Mouse (Mus musculus): Measurements from ENCODE around the gene Esrp2. TPM values are rescaled to one million over a fixed set of nuclear protein-coding genes. Genes with fewer than 3 reads are reported as not detected.

Esrp2 gene
- total RNA-seq, 2 experiments from 2014 or later, result not detected

- H3K27ac ChIP-seq, result no peak overlapping the region
- DNase-seq, result no peak
- H3K4me3 ChIP-seq, result no peak overlapping the region
- TF ChIP-seq CTCF (IDR thresholded peaks at IDR 0.05), result no peak
- intact Hi-C loops (cut with DNase I), result loop anchor here (1.0 kb wide), 2 partner anchors 58 to 86 kb away; no protein-coding TSS in a partner anchor
Observed at GRCm38 (mm10) chr8:106140191-106140590, 3.4 kb upstream of the Esrp2 start.

- intact Hi-C loops (cut with DNase I), result no loop called here
- DNase-seq, result no peak
- peak overlapping the region; percentile 78 for H3K4me3 ChIP-seq
- TF ChIP-seq CTCF (IDR thresholded peaks at IDR 0.05), result no peak
- H3K27ac ChIP-seq, result peak overlapping the region; percentile 68
Observed at GRCm38 (mm10) chr8:106138616-106139015, 1.8 kb upstream of the Esrp2 start.

GRCm38 (mm10) chr8:106137906-106138477 lies 1.2 kb upstream of the Esrp2 start:
- DNase-seq, result peak; percentile 65
- intact Hi-C loops (cut with DNase I), result no loop called here
- Histone ChIP-seq H3K4me3 (peak overlapping the region; percentile 78), H3K27ac (peak overlapping the region; percentile 68)
- no peak for TF ChIP-seq CTCF (IDR thresholded peaks at IDR 0.05)

DNA sequence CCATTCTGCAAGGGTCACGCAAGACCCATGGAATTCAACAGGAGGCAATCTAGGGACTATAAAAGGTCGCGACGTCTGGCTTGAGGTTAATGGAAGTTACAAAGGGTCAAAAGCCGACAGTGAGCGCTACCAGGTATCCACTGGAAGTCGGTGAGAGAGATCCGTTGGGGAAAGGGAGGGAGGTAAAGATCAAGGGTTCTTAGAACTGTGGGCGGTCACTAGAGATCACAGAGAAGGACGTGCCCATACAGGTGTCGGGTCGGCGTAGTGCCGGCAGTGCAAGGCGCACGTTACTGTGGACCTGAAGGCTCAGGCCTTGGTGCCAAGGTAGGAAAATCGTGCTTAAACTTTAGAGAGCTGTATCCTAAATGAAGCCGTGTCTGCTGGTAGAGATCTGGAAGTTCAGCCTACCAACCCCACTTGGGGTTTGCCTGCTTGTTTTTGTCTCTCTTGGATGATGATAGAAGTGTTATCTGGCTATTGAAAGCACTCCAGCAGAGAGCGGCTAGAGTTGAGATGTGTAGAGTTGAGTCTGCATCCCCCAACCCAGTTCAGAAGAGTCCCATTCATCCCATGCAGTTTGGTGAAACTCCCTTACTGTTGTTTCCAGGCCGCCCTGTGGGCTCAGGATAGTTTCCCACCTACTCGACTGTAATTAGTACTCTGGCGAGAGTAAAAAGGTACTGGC lies 588 bp upstream of the Esrp2 start:
- peak overlapping the region; percentile 78 for H3K4me3 ChIP-seq
- peak overlapping the region; percentile 68; the same call in 1 of the 2 replicates for H3K27ac ChIP-seq
- TF ChIP-seq CTCF (IDR thresholded peaks at IDR 0.05), result no peak
- no peak for DNase-seq
- intact Hi-C loops (cut with DNase I), result no loop called here

- Histone ChIP-seq H3K4me3 (peak overlapping the region; percentile 78), H3K27ac (no peak overlapping the region)
- TF ChIP-seq CTCF (IDR thresholded peaks at IDR 0.05), result no peak
- intact Hi-C loops (cut with DNase I), result no loop called here
- DNase-seq, result no peak
Observed at GRCm38 (mm10) chr8:106135672-106136071, 1.1 kb downstream of the Esrp2 start.

GRCm38 (mm10) chr8:106134751-106135571 lies 1.8 kb downstream of the Esrp2 start:
- no peak for DNase-seq
- H3K4me3 ChIP-seq, result no peak overlapping the region
- intact Hi-C loops (cut with DNase I), result no loop called here
- H3K27ac ChIP-seq, result no peak overlapping the region
- no peak for TF ChIP-seq CTCF (IDR thresholded peaks at IDR 0.05)

DNA sequence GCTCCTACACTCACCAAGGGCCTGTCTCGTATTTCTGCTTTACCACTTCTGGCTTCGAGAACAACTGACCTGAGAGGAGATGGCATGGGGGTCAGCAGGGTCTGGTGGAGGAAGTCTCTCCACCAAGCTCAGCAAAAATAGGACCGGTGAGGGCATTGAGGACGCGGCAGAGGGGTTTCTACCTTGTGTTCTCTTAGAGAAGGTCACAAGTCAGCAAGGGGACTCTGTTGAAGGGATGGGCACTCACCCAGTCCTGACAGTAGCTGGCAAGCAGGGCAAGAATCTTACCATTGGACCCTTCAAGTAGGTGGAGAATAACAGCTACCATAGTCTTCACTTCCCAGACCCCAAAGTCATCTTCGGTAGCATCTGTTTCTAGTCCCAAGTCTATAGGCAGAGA lies 2.8 kb downstream of the Esrp2 start:
- TF ChIP-seq CTCF (IDR thresholded peaks at IDR 0.05), result no peak
- H3K4me3 ChIP-seq, result no peak overlapping the region
- DNase-seq, result no peak
- H3K27ac ChIP-seq, result no peak overlapping the region
- intact Hi-C loops (cut with DNase I), result no loop called here

GRCm38 (mm10) chr8:106133526-106133925 lies 3.2 kb downstream of the Esrp2 start:
- no peak for DNase-seq
- intact Hi-C loops (cut with DNase I), result no loop called here
- TF ChIP-seq CTCF (IDR thresholded peaks at IDR 0.05), result no peak
- Histone ChIP-seq H3K27ac (no peak overlapping the region), H3K4me3 (no peak overlapping the region)

- Histone ChIP-seq H3K27ac (no peak overlapping the region), H3K4me3 (no peak overlapping the region)
- intact Hi-C loops (cut with DNase I), result no loop called here
- no peak for TF ChIP-seq CTCF (IDR thresholded peaks at IDR 0.05)
- no peak for DNase-seq
Observed at GRCm38 (mm10) chr8:106132356-106132755, 4.4 kb downstream of the Esrp2 start.

DNA sequence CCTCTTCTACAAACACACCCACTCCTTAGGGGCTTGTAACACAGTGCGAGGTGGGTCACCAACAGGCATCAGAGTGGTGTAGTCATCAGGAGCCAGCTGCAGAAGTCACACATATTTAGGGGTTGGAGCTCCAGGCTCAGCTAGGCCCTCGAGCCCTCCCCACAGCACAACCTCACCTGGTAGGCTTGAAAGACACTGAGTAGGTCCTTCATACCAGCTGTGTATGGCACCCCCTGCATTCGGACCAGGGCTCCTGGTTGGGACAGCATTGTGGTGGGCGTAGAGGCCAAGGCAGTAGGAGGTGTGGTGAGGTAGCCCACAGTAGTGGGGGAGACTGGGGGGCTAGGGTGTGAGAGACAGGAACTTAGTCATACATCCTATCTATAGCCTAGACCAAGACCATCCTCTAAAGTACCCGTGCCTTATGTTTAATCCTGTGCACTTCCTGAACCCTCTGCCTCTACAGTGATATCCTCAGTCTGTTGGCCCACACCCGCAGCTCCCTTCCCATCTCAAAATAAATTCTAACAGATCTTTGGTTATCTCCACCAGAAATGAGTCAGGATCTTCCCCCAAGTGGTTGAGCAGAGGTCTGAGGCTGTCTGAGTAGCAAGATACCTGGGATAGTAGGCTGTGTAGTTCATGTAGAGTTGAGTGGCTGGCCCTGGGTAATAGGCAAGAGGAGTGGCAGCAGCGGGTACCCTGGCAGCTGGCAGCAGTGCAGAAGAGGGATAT lies 5.1 kb downstream of the Esrp2 start:
- Histone ChIP-seq H3K4me3 (no peak overlapping the region), H3K27ac (no peak overlapping the region)
- intact Hi-C loops (cut with DNase I), result no loop called here
- no peak for TF ChIP-seq CTCF (IDR thresholded peaks at IDR 0.05)
- no peak for DNase-seq

DNA sequence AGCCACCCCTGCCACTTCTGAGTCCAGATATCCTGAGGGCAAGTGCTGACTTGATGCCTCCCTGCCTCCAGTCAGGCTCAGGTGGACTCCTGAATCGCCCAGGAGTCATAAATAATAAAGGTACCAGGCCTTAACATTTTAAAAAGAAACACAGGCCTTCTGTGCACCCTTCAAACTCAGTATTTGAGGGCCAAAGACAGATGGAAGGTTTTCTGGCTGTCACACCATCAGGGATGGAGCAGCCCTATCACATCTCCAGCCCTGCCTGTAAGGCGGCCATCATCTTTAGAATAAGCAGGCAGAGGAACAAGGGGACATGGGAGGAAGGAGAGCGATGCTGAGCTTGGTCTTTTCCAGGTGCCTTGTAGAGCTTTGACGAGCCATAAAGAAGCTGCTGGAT lies 5.8 kb downstream of the Esrp2 start:
- Histone ChIP-seq H3K27ac (no peak overlapping the region), H3K4me3 (no peak overlapping the region)
- no peak for DNase-seq
- intact Hi-C loops (cut with DNase I), result no loop called here
- TF ChIP-seq CTCF (IDR thresholded peaks at IDR 0.05), result no peak

- Histone ChIP-seq H3K27ac (no peak overlapping the region), H3K4me3 (no peak overlapping the region)
- intact Hi-C loops (cut with DNase I), result no loop called here
- no peak for TF ChIP-seq CTCF (IDR thresholded peaks at IDR 0.05)
- no peak for DNase-seq
Observed at GRCm38 (mm10) chr8:106130505-106130904, 6.3 kb downstream of the Esrp2 start.

Measured in gastrocnemius, adult 2 months (tissue).